Mouse (Mus musculus) gastrocnemius, adult 2 months (tissue): ENCODE measurements around the gene Tubg2. TPM values are rescaled to one million over a fixed set of nuclear protein-coding genes. Genes with fewer than 3 reads are reported as not detected.
"Not testable (repeated sequence)": the region's sequence is repeated elsewhere in the genome, so short reads cannot be mapped to it uniquely, and the experiment has no call there.

Experiments
- DNase-seq: peaks from one replicate; pipeline ENCODE4 v3.0.0; 2022
- H3K27ac ChIP-seq: fragments of 200-600 bp; 2 replicates; pipeline ENCODE4 v1.8.1; 2022; ENCODE audit warnings: mild to moderate bottlenecking
- H3K4me3 ChIP-seq: fragments of 200-600 bp; 2 replicates; pipeline ENCODE4 v1.8.1; 2022; ENCODE audit warnings: mild to moderate bottlenecking, moderate library complexity
- CTCF ChIP-seq: fragments of 200-600 bp; IDR thresholded peaks from 2 replicates; pipeline ENCODE4 v1.8.1; 2022; ENCODE audit warnings: antibody characterized with exemption, mild to moderate bottlenecking, moderate library complexity
- intact Hi-C: fragments of 180-260 bp; cut with DNase I; formaldehyde crosslinking; loops from one replicate; pipeline ENCODE4 v1.15.1; 2025
- total RNA-seq, 2 experiments: library from RNA; stranded (reverse); gene quantifications; 2 replicates each; pipeline ENCODE4 v1.2.3; 2021

Gene Tubg2
- total RNA-seq, 2 experiments from 2014 or later = 2.4 to 3.6 TPM

DNA sequence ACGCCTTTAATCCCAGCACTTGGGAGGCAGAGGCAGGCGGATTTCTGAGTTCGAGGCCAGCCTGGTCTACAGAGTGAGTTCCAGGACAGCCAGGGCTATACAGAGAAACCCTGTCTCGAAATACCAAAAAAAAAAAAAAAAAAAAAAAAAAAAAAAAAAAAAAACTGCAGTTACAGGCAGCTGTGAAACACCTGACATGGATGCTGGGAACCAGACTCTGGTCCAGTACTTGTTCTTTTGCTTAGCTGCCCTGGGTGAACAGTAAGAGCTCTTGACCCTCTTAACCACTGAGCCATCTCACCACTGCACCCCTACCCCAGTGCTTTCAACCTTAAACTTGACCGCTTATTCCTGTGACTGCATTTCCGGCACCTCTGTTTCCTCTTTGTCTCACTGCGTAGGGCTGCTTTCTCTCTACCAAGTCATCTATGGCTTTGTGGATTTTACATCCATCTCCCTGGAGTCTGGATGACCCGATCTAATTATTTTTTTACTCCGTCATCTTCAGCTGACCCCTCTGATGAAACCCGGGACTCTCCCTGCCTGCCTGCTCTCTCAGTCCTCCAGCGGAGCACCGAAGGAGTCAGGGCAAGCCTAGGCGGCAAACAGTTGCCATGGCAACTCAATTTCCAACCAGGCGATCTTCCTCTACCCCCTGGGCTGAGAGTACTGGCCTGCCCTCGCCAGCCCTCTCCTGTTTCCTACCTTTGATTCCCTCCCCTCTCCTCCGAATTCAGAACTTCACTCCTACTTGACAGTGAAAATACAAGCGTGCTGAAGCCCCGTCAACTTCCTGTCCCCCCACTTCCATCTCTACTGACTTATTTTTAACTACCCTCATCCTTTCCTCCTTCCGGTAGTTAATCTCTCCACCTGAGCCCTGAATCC lies 12.1 kb upstream of the Tubg2 start:
- H3K27ac ChIP-seq = peak overlapping the region; percentile 43; the same call in 1 of the 2 replicates

DNA sequence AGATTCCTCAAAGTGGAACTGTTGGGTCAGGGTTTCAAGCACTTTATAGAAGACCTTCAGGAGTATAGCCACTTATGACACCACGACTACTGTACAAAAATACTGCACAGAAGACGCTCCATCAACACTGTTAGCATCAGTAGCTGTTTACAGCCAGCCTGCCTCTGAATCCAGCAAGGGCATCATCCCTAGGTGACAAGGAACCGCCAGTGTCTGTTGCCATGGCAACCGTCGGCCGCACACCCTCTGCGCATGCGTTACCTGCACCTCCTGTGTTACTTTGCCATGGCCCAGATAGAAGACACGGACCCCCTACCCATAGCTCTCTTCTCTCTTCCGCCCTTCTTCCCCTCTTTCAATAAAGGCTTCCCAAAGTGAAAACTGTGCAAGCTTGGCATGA lies 9.3 kb upstream of the Tubg2 start:
- Histone ChIP-seq H3K27ac (no peak overlapping the region), H3K4me3 (no peak overlapping the region)
- intact Hi-C loops = no loop called here
- TF ChIP-seq CTCF = no peak
- no peak for DNase-seq

More for the DNA sequence above, 12.1 kb upstream of the Tubg2 start:
- no peak for TF ChIP-seq CTCF
- intact Hi-C loops = no loop called here
- peak overlapping the region; percentile 56 for H3K4me3 ChIP-seq
- DNase-seq = peak; percentile 23

DNA sequence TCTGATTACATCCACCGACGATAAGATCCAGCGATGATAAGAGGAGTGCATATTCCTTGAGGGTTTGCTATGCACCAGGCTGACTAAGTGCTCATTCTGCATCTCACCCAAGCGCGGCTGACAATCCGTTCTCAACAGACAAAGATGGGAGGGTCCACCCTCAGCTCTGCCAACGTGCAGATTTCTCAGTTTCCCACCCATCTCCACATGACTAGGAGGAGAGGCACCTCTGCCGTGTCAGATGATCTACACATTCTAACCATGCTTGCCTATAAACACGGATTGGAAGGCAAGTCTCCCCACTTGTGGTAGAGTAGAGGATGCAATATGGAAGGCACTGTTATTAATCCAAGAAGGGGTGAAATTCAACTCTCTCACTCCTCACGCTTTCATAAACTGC lies 7.0 kb upstream of the Tubg2 start:
- H3K27ac ChIP-seq = peak overlapping the region; percentile 71
- intact Hi-C loops = no loop called here
- DNase-seq = no peak
- no peak overlapping the region for H3K4me3 ChIP-seq
- TF ChIP-seq CTCF = no peak

GRCm38 (mm10) chr11:101149178-101150105 lies 6.3 kb upstream of the Tubg2 start:
- Histone ChIP-seq H3K27ac (peak overlapping the region; percentile 71), H3K4me3 (no peak overlapping the region)
- peak; percentile 56 for DNase-seq
- TF ChIP-seq CTCF = no peak
- intact Hi-C loops = no loop called here

DNA sequence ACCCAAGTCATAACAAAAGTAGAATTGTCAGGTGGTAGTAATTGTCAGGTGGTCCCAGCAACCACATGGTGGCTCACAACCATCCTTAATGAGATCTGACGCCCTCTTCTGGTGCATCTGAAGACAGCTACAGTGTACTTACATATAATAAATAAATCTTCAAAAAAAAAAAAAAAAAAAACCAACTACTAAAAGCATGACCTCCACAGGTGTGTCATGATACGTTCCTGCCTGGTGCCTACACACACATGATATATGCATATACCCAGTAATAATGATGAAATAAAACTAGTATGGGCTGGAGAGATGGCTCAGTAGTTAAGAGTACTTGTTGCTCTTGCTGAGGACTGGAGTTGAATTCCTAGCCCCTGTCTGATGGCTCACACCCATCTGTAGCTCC lies 4.6 kb upstream of the Tubg2 start:
- TF ChIP-seq CTCF = no peak
- intact Hi-C loops = no loop called here
- Histone ChIP-seq H3K27ac (no peak overlapping the region), H3K4me3 (no peak overlapping the region)
- DNase-seq = no peak

GRCm38 (mm10) chr11:101152825-101153224 lies 2.9 kb upstream of the Tubg2 start:
- Histone ChIP-seq H3K4me3 (no peak overlapping the region), H3K27ac (no peak overlapping the region)
- TF ChIP-seq CTCF = no peak
- intact Hi-C loops = no loop called here
- no peak for DNase-seq

DNA sequence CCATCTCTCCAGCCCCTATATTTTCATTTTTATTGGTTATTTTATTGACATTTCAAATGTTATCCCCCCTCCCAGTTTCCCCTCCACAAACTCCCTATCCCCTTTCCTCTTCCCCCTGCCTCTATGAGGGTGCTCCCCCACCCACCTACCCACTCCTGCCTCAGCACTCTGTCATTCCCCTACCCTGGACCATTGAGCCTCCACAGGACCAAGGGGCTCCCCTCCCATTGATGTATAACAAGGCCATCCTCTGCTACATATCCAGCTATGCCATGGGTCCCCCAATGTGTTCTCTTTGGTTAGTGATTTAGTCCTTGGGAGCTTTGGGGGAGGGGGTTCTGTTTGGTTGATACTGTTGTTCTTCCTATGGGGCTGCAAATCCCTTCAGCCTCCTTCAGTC lies 1.1 kb upstream of the Tubg2 start:
- intact Hi-C loops = no loop called here
- DNase-seq = no peak
- Histone ChIP-seq H3K27ac (no peak overlapping the region), H3K4me3 (no peak overlapping the region)
- no peak for TF ChIP-seq CTCF

- TF ChIP-seq CTCF = no peak
- intact Hi-C loops = no loop called here
- DNase-seq = no peak
- H3K4me3 ChIP-seq = no peak overlapping the region
- no peak overlapping the region for H3K27ac ChIP-seq
These were observed 556 bp upstream of the Tubg2 start for GRCm38 (mm10) chr11:101155151-101155550.

- intact Hi-C loops, DNase-seq, H3K27ac ChIP-seq, H3K4me3 ChIP-seq: not testable (repeated sequence)
These were observed 4.4 kb downstream of the Tubg2 start for GRCm38 (mm10) chr11:101160151-101160550.

DNA sequence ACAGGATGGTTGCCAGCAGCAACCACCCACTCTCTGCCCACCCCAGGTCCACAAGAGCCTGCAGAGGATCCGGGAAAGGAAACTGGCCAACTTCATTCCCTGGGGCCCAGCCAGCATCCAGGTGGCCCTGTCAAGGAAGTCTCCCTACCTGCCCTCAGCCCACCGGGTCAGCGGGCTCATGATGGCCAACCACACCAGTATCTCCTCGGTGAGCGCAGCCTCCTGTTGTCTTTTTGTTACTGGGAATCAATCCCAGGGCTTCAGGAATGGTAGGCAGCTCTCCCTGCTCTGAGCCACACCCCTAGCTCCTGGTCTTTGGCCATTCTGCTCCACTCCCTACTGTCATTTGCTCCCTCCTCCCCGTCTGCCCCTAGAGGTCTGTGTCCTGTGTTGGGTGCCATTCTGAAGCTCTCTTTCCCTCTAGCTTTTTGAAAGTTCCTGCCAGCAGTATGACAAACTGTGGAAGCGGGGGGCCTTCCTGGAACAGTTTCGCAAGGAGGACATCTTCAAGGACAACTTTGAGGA lies 5.3 kb downstream of the Tubg2 start:
- intact Hi-C loops, DNase-seq, H3K27ac ChIP-seq, H3K4me3 ChIP-seq: not testable (repeated sequence)

DNA sequence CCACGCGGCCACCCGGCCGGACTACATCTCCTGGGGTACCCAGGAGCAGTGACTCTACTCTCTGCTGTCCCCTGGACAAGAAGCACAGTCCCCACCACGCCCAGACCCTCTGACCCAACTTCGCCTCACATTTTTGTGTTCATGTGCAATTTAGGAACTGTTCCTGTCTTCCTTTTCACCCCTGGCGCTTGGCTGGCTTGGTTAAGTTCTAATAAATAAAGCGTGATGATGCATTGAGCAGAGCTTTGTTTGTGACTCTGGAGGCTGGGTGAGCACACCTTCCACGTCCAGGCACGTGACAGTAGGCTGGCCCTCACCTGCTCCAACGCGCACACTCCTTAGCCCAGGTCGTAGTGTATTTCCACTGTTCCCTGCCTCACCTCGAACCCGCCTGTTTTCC lies 5.8 kb downstream of the Tubg2 start:
- DNase-seq = no peak
- intact Hi-C loops = no loop called here
- Histone ChIP-seq H3K4me3 (peak overlapping the region; percentile 48; the same call in 1 of the 2 replicates), H3K27ac (peak overlapping the region; percentile 86)
- TF ChIP-seq CTCF = no peak

DNA sequence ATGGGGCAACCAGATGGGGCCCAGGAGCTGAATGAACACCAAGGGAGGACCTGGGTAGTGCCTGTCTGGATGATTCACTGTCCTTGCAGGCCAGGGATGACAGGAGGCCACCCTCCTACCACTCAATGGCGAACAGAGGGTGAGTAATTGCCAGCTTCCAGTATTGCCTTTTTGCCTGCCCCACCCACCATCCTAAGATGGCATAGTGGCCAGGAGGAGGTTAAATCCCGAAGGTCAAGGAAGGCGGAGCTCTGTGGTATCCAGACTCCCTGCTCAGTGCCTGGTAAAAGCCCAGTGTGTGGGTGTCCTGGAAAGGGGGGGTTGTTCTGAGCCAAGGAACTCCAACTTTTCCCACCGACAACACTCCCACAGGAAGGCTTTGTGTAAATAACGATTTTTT lies 6.6 kb downstream of the Tubg2 start:
- no peak for TF ChIP-seq CTCF
- Histone ChIP-seq H3K4me3 (peak overlapping the region; percentile 48), H3K27ac (peak overlapping the region; percentile 86)
- intact Hi-C loops = no loop called here
- DNase-seq = no peak

- DNase-seq = peak; percentile 94
- peak overlapping the region; percentile 86 for H3K27ac ChIP-seq
- peak overlapping the region; percentile 48 for H3K4me3 ChIP-seq
- intact Hi-C loops = no loop called here
- no peak for TF ChIP-seq CTCF
These were observed 7.1 kb downstream of the Tubg2 start for GRCm38 (mm10) chr11:101162772-101163171.
